Mouse (Mus musculus) kidney, adult 2 months (tissue): Measurements from ENCODE around the gene Noto. TPM values are rescaled to one million over a fixed set of nuclear protein-coding genes. Genes with fewer than 3 reads are reported as not detected.

Experiments used
- DNase-seq: peaks from one replicate; pipeline ENCODE4 v3.0.0; 2021
- H3K27ac ChIP-seq: fragments of 200-500 bp; 2 replicates; pipeline ENCODE4 v1.5.1; 2012; ENCODE audit warnings: low read depth, low read length, control low read depth, inconsistent platforms; ENCODE audit not compliant: insufficient read depth
- H3K27me3 ChIP-seq: fragments of 200-500 bp; replicated peaks from 2 replicates; pipeline ENCODE4 v1.6.1; 2012; ENCODE audit warnings: mild to moderate bottlenecking, moderate library complexity, low read length, inconsistent platforms; ENCODE audit not compliant: control insufficient read depth, insufficient read depth
- H3K36me3 ChIP-seq: fragments of 200-500 bp; 2 replicates; pipeline ENCODE4 v1.6.1; 2012; ENCODE audit warnings: mild to moderate bottlenecking, moderate library complexity, low read length, inconsistent platforms; ENCODE audit not compliant: control insufficient read depth, insufficient read depth
- H3K4me1 ChIP-seq: fragments of 200-500 bp; 2 replicates; pipeline ENCODE4 v1.6.1; 2011; ENCODE audit warnings: low read length; ENCODE audit not compliant: control insufficient read depth, insufficient read depth
- H3K4me3 ChIP-seq: fragments of 200-500 bp; 2 replicates; pipeline ENCODE4 v1.5.1; 2011; ENCODE audit warnings: mild to moderate bottlenecking, low read depth, low read length, control low read depth; ENCODE audit not compliant: insufficient read depth
- CTCF ChIP-seq: fragments of 200-500 bp; conservative IDR thresholded peaks from 2 replicates; pipeline ENCODE4 v1.5.1; 2011; ENCODE audit warnings: low read depth, mild to moderate bottlenecking, control low read depth, low read length, moderate library complexity, mixed read lengths; ENCODE audit not compliant: insufficient read depth, insufficient read length
- POLR2A ChIP-seq: fragments of 200-500 bp; IDR thresholded peaks from one replicate; pipeline ENCODE4 v1.6.1; 2011; ENCODE audit warnings: low read depth, low read length, control low read depth
- WGBS: fragments of 180-500 bp; shearing (Covaris S2); methylation state at CpG from one replicate; pipeline ENCODE4 v1.1.7; 2018; 5-methylcytosine and 5-hydroxymethylcytosine counted together
- polyA plus RNA-seq: library from polyadenylated mRNA; depleted of rRNA; stranded (reverse); fragments of >200 nt; gene quantifications from 2 replicates; pipeline ENCODE4 v1.2.3, GENCODE M21; 2012; rRNA removed

Gene Noto
- polyA plus RNA-seq = not detected in 2 replicates

GRCm38 (mm10) chr6:85423836-85424379 lies at the start of gene Noto:
Noto (plus strand) TSS chr6:85423886.
- WGBS = 19% methylated on average over 28 of the region's 28 CpGs
- no peaks in the 10 kb centered on the region for H3K27me3 ChIP-seq
- H3K4me3 ChIP-seq = no peak within 1 kb of the TSS
- no peak for TF ChIP-seq CTCF
- no peak for TF ChIP-seq POLR2A
- DNase-seq = no peak
- no peaks in the 10 kb centered on the region for H3K4me1 ChIP-seq
- no peaks in the 10 kb centered on the region for H3K36me3 ChIP-seq
- no peak within 1 kb of the TSS for H3K27ac ChIP-seq

- DNase-seq = peak; percentile 65
- Histone ChIP-seq H3K36me3 (no peaks in the 10 kb centered on the region), H3K27me3 (no peaks in the 10 kb centered on the region), H3K27ac (peak within 1 kb of the TSS; percentile 96), H3K4me1 (peaks cover 43% of the 10 kb centered on the region), H3K4me3 (peak within 1 kb of the TSS; percentile 79)
- WGBS = 1% methylated on average over 80 of the region's 80 CpGs
- no peak for TF ChIP-seq CTCF
- peak; percentile 20 for TF ChIP-seq POLR2A
Measured at GRCm38 (mm10) chr6:85373951-85374733, 49.5 kb upstream of the Noto start, which contains the start of gene Rab11fip5. Rab11fip5 (minus strand) TSS chr6:85374634.

DNA sequence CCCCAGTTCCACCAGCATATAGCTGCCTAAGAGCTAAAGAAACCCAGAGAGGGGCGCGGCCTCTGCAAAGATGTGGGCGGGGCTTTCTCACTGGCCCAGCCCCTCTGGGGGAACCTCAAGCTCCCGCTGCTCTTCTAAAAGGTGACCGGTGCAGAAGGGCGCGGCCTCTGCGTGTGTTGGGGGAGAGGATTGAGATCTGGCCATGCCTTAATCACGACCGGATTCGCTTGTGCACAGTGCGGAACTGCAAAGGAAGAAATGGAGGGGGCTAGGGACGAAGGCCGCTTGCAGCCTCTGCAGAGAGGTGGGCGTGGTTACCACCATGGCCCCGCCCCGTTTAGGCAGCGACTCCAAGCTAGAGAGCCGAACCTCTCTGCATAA lies 49.0 kb upstream of the Noto start:
- TF ChIP-seq POLR2A (peak; percentile 15), CTCF (no peak)
- H3K4me1 ChIP-seq = peaks cover 39% of the 10 kb centered on the region
- H3K36me3 ChIP-seq = no peaks in the 10 kb centered on the region
- DNase-seq = peak; percentile 98
- under 1% methylated on average over 19 of the region's 19 CpGs for WGBS
- peak overlapping the region; percentile 18; the same call in 1 of the 2 replicates for H3K27ac ChIP-seq
- H3K4me3 ChIP-seq = peak overlapping the region; percentile 62
- H3K27me3 ChIP-seq = no peaks in the 10 kb centered on the region

DNA sequence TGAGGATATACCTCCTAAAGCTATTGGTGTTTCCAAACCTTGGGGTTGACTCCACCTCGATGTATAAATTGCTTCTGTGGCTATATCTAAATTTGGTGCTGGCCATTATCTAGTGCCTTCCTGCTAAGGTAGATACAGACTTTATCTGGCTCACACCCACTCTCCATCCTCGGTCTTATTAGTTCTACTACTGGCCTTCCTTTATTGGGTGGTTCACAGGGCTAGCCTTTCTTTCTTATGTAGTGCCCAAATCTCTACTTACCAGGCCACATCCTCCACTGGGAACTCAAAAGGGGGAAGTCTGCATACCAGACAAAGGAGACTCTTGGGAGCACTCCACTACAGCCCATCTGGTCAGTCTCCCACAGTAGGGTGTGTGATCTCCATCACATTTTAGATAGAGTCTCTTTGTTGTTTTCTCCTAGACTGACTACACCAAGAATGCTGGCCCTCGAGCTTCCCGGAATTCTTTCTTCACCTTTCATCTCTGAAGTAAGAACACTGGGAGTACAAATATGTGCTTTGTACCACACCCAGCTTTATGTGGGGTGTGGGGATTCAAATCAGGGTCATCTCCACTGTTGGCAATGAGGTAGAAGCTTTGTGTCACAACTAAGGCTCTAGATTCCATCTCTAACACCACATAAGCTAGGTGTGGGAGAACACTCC lies 46.5 kb upstream of the Noto start:
- Histone ChIP-seq H3K4me1 (peaks cover 19% of the 10 kb centered on the region), H3K27ac (no peak overlapping the region), H3K4me3 (no peak overlapping the region), H3K27me3 (no peaks in the 10 kb centered on the region), H3K36me3 (no peaks in the 10 kb centered on the region)
- DNase-seq = no peak
- TF ChIP-seq CTCF (no peak), POLR2A (no peak)
- WGBS = 75% methylated on average over 4 of the region's 4 CpGs

GRCm38 (mm10) chr6:85377876-85378275 lies 45.8 kb upstream of the Noto start:
- TF ChIP-seq CTCF = no peak
- no peak for TF ChIP-seq POLR2A
- H3K27ac ChIP-seq = peak overlapping the region; percentile 57; the same call in 1 of the 2 replicates
- 45% methylated on average over 5 of the region's 5 CpGs for WGBS

GRCm38 (mm10) chr6:85378629-85379028 lies 45.1 kb upstream of the Noto start:
- no peak overlapping the region for H3K4me3 ChIP-seq
- no peaks in the 10 kb centered on the region for H3K27me3 ChIP-seq
- TF ChIP-seq CTCF = no peak
- no peak for TF ChIP-seq POLR2A
- no peaks in the 10 kb centered on the region for H3K36me3 ChIP-seq
- 35% methylated on average over 8 of the region's 8 CpGs for WGBS
- peaks cover 13% of the 10 kb centered on the region for H3K4me1 ChIP-seq
- H3K27ac ChIP-seq = peak overlapping the region; percentile 45; the same call in 1 of the 2 replicates
- DNase-seq = peak; percentile 56

More at GRCm38 (mm10) chr6:85377876-85378275, 45.8 kb upstream of the Noto start:
- Histone ChIP-seq H3K36me3 (no peaks in the 10 kb centered on the region), H3K4me3 (no peak overlapping the region), H3K27me3 (no peaks in the 10 kb centered on the region), H3K4me1 (peaks cover 13% of the 10 kb centered on the region)
- no peak for DNase-seq
